Mouse (Mus musculus) cortical plate, adult 2 months (tissue): ENCODE measurements around the gene Ntn5. TPM values are rescaled to one million over a fixed set of nuclear protein-coding genes. Genes with fewer than 3 reads are reported as not detected.
"Not testable (repeated sequence)": the region's sequence is repeated elsewhere in the genome, so short reads cannot be mapped to it uniquely, and the experiment has no call there.

Experiments
- H3K27ac ChIP-seq: fragments of 200-500 bp; 2 replicates; pipeline ENCODE4 v1.5.1; 2012; ENCODE audit warnings: low read length, control low read depth, inconsistent platforms; ENCODE audit not compliant: insufficient read depth
- H3K4me1 ChIP-seq: fragments of 200-500 bp; 2 replicates; pipeline ENCODE4 v1.6.1; 2011; ENCODE audit warnings: low read length; ENCODE audit not compliant: control insufficient read depth, insufficient read depth
- H3K4me3 ChIP-seq: fragments of 200-500 bp; 2 replicates; pipeline ENCODE4 v1.5.1; 2011; ENCODE audit warnings: mild to moderate bottlenecking, low read length, control low read depth; ENCODE audit not compliant: insufficient read depth
- CTCF ChIP-seq: fragments of 200-500 bp; IDR thresholded peaks from 2 replicates; pipeline ENCODE4 v1.5.1; 2011; ENCODE audit warnings: mild to moderate bottlenecking, control low read depth, low read length; ENCODE audit not compliant: insufficient read depth; ENCODE audit errors: extremely low read depth
- POLR2A ChIP-seq: fragments of 200-500 bp; IDR thresholded peaks from 2 replicates; pipeline ENCODE4 v1.6.1; 2011; ENCODE audit warnings: mild to moderate bottlenecking, low read length, control low read depth; ENCODE audit not compliant: insufficient read depth; ENCODE audit errors: extremely low read depth
- polyA plus RNA-seq: library from polyadenylated mRNA; depleted of rRNA; stranded (reverse); fragments of >200 nt; gene quantifications from 2 replicates; pipeline ENCODE4 v1.2.3, GENCODE M21; 2012

Gene Ntn5
- polyA plus RNA-seq, 1 experiment: 20.9 TPM

DNA sequence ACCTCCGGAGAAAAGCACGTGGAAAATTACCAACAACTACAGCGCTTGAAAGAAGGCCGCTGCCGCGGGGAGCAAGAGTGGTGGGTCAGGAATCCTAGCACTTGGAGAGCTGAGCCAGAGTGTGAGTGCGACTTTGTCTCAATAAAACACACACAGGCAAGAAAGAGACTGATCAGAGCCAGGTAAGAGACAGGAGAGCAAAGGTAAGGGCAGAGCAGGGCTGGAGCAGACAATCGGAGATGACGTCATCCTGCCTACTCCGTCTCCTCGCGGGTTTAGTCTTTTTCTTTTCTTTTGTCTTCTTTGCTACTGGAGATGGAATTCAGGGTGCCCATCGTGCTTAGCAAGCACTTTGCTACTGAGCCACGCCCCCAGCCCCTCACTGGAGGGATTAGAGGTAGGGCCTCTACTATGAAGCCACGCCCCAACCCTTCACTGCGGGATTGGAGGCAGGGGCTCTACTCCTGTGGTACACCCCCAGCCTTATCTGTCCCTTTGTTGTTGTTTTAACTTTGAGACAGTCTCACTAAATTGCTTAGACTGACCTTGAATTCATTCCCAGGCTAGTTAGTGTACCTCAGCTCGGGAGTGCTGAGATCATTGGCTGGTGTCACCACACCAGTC is 29.3 kb upstream of the Ntn5 start:
- Histone ChIP-seq H3K27ac (no peak overlapping the region), H3K4me3 (no peak overlapping the region), H3K4me1 (no peaks in the 10 kb centered on the region; the same call in 1 of the 2 replicates)
- TF ChIP-seq POLR2A: no peak
- TF ChIP-seq CTCF: no peak

- no peak overlapping the region for H3K27ac ChIP-seq
- H3K4me3 ChIP-seq: no peak overlapping the region
- TF ChIP-seq POLR2A (no peak), CTCF (no peak)
- H3K4me1 ChIP-seq: no peaks in the 10 kb centered on the region; the same call in 1 of the 2 replicates
Measured at GRCm38 (mm10) chr7:45660746-45661478, 22.9 kb upstream of the Ntn5 start.

DNA sequence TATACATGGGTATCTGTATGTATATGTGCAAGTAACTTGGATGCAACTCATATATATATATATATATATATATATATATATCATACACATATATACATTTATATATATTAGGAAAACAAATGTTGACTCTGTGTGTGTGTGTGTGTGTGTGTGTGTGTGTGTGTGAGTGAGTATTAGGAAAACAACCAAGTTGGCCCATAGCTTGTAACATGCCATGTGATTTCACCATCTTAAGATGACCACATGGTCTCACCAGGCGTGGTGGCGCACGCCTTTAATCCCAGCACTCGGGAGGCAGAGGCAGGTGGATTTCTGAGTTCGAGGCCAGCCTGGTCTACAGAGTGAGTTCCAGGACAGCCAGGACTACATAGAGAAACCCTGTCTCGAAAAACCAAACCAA is 22.1 kb upstream of the Ntn5 start:
- not testable (repeated sequence) for H3K4me3 ChIP-seq, H3K4me1 ChIP-seq, H3K27ac ChIP-seq

DNA sequence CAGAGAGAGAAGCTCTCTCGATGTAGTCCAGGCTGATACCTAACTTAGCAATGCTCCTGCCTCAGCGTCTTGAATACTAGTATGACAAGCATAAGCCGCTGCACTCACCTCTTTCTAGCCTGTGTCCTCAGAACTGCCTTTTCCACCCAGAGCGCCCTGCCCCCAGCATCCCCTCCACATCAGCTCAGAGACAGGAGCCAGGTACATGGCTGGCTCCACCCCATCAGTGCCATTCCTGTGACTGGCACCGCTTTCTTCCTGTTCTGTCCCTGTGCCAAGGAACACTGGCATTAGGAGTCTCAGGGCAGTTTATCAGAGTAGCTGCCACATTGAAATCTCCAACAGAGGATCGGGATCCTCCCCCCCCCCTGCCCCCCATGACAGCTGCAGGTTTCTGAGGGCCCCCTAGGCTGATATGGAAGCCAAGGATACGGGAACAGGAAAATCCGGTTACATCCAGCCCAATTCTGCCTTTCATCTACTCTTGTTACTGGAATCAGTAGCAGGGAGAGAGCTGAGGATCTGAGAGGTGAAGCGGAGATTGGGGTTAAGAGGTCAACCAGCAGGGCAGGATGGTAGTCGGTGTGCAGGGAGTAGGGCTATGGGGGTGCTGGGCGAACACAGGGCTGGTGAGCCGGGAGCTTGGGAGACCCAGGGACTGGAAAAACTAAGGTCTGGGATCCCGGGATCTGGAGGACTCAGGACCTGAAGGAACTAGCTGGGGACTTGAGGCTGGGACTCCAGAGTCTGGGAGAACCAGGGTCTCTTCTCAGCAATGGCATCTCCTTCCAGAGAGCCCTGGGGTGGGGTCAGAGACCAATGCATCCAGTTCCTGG is 18.3 kb upstream of the Ntn5 start:
- Histone ChIP-seq H3K27ac (no peak overlapping the region), H3K4me1 (no peaks in the 10 kb centered on the region), H3K4me3 (no peak overlapping the region)
- TF ChIP-seq POLR2A: no peak
- no peak for TF ChIP-seq CTCF

GRCm38 (mm10) chr7:45666161-45666560 is 17.7 kb upstream of the Ntn5 start, which contains the start of gene Fut2:
TSS of gene Fut2 (minus strand) at chr7:45666394.
- H3K27ac ChIP-seq: no peak within 1 kb of the TSS
- H3K4me1 ChIP-seq: no peaks in the 10 kb centered on the region
- TF ChIP-seq POLR2A (no peak), CTCF (no peak)
- no peak within 1 kb of the TSS for H3K4me3 ChIP-seq

- Histone ChIP-seq H3K27ac (no peak overlapping the region), H3K4me1 (no peaks in the 10 kb centered on the region), H3K4me3 (no peak overlapping the region)
- no peak for TF ChIP-seq POLR2A
- no peak for TF ChIP-seq CTCF
Measured at GRCm38 (mm10) chr7:45667761-45668160, 16.1 kb upstream of the Ntn5 start.

GRCm38 (mm10) chr7:45668921-45669320 is 14.9 kb upstream of the Ntn5 start:
- no peak overlapping the region for H3K27ac ChIP-seq

DNA sequence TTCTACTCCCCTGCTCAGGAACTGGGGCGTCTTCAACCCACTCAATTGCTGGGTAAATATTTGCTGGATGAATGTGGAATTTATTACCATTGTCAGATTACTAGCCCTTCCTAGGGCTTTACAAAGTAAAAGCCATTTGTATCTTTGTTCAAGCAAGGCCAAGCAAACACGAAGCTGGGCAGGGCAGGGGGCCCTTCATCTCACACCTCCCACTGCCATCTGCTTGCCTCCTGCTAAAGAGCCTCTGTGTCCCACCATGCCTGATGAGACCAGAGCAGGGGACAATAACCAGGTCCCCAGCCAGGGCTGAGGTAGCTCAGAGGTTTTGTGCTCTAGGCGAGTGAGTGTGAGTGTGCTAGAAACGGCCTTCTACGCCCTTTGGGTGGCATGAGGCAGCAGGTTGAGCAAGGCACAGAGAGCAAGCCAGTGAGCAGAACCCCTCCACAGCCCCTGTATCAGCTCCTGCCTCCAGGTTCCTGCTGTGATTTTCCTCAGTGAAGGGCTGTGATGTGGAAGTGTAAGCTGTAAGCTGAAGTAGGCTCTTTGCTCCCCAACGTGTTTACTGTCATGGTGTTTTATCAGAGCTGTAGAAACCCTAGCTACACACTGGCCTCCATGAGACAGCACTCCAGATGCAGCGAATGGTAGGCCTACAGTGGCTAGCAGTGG is 6.1 kb upstream of the Ntn5 start:
- H3K27ac ChIP-seq: no peak overlapping the region
- no peak for TF ChIP-seq CTCF
- no peak for TF ChIP-seq POLR2A
- H3K4me1 ChIP-seq: no peaks in the 10 kb centered on the region
- no peak overlapping the region for H3K4me3 ChIP-seq

More at GRCm38 (mm10) chr7:45668921-45669320, 14.9 kb upstream of the Ntn5 start:
- Histone ChIP-seq H3K4me1 (no peaks in the 10 kb centered on the region), H3K4me3 (no peak overlapping the region)
- TF ChIP-seq POLR2A (no peak), CTCF (no peak)

DNA sequence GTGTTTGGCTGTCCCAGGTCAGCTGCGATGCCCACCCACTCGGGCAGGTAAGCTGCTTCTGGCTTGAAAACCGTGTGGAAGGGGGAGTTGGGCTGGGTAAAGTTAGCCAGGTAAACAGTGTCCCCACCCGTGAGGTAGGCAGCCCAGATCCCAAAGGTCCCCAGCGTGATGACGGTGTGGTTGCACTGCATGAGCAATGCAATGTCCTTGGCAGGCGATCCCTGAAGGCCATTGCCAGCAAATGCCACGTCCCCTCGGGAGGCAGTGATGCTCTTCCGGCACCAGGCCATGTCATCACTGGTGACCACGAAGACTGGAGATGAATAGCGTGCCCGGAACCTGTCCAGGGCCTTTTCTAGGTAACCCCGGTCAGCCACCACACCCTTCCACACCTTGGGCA is 5.3 kb upstream of the Ntn5 start:
- no peak overlapping the region for H3K4me3 ChIP-seq
- TF ChIP-seq POLR2A (no peak), CTCF (no peak)
- no peak overlapping the region for H3K27ac ChIP-seq
- H3K4me1 ChIP-seq: no peaks in the 10 kb centered on the region
